Mouse (Mus musculus) frontal cortex, adult (tissue): ENCODE results near the gene U2af1l4.

ENCODE experiments used
- ATAC-seq: cut with Nextera tagmentation; 2 replicates; pipeline ENCODE4 v1.9.2; 2017; ENCODE audit warnings: mild to moderate bottlenecking, moderate library complexity, mixed read lengths; ENCODE audit not compliant: low TSS enrichment

Gene U2af1l4

GRCm38 (mm10) chr7:30552102-30553020, 10.7 kb upstream of the U2af1l4 start, which contains the start of the genes Hspb6 and Proser3:
Gene Hspb6, plus strand, starts transcription at chr7:30552178.
Gene Proser3, minus strand, starts transcription at chr7:30552299.
- peak; percentile 85 for ATAC-seq

- 0 out of 2 replicates have a peak, but pooled peaks have one; percentile 14 for ATAC-seq
These were observed 10.0 kb upstream of the U2af1l4 start for GRCm38 (mm10) chr7:30553021-30553589.

GRCm38 (mm10) chr7:30553810-30554584, 9.1 kb upstream of the U2af1l4 start:
- no peak for ATAC-seq

GRCm38 (mm10) chr7:30556894-30557536, 6.1 kb upstream of the U2af1l4 start:
- no peak for ATAC-seq

- no peak for ATAC-seq
These were observed 5.1 kb upstream of the U2af1l4 start for GRCm38 (mm10) chr7:30557901-30558514.

- no peak for ATAC-seq
These were observed 4.3 kb upstream of the U2af1l4 start for GRCm38 (mm10) chr7:30558656-30559442.

- ATAC-seq, result peak; percentile 76
These were observed 3.6 kb upstream of the U2af1l4 start, which contains the start of gene Lin37 for GRCm38 (mm10) chr7:30559443-30559954. Gene Lin37, minus strand, starts transcription at chr7:30559838.

GRCm38 (mm10) chr7:30560296-30560695, 2.8 kb upstream of the U2af1l4 start:
- ATAC-seq, result no peak

GRCm38 (mm10) chr7:30562526-30563116, 480 bp upstream of the U2af1l4 start:
- ATAC-seq, result no peak

- ATAC-seq, result no peak
These were observed 792 bp downstream of the U2af1l4 start for GRCm38 (mm10) chr7:30563906-30564280.

GRCm38 (mm10) chr7:30564970-30565571, 2.0 kb downstream of the U2af1l4 start, which contains the start of gene Igflr1:
Gene Igflr1, plus strand, starts transcription at chr7:30565427.
- ATAC-seq, result no peak

- ATAC-seq, result no peak
These were observed 2.9 kb downstream of the U2af1l4 start for GRCm38 (mm10) chr7:30566033-30566432.

- no peak for ATAC-seq
These were observed 4.5 kb downstream of the U2af1l4 start for GRCm38 (mm10) chr7:30567555-30567954.

GRCm38 (mm10) chr7:30572389-30572788, 9.3 kb downstream of the U2af1l4 start:
- ATAC-seq, result no peak

- no peak for ATAC-seq
These were observed 9.9 kb downstream of the U2af1l4 start for GRCm38 (mm10) chr7:30572969-30573368.

- no peak for ATAC-seq
These were observed 16.8 kb downstream of the U2af1l4 start for GRCm38 (mm10) chr7:30579950-30580349.

GRCm38 (mm10) chr7:30581547-30581946, 18.4 kb downstream of the U2af1l4 start:
- ATAC-seq, result no peak

- no peak for ATAC-seq
These were observed 21.2 kb downstream of the U2af1l4 start for GRCm38 (mm10) chr7:30584339-30584738.

- ATAC-seq, result no peak
These were observed 22.1 kb downstream of the U2af1l4 start for GRCm38 (mm10) chr7:30585170-30585569.
